Mouse (Mus musculus) myocyte (in vitro differentiated cells): ENCODE measurements around the gene Atp4b. TPM values are rescaled to one million over a fixed set of nuclear protein-coding genes. Genes with fewer than 3 reads are reported as not detected.

Source experiments
- H3K27me3 ChIP-seq: one replicate; pipeline ENCODE4 v1.6.1; 2011; ENCODE audit not compliant: control insufficient read depth, insufficient read depth, insufficient read length
- H3K36me3 ChIP-seq: one replicate; pipeline ENCODE4 v1.6.1; 2011; ENCODE audit not compliant: control insufficient read depth, insufficient read depth
- H3K4me2 ChIP-seq: one replicate; pipeline ENCODE4 v1.6.1; 2011; ENCODE audit warnings: low read depth, control low read depth
- H3K4me3 ChIP-seq: one replicate; pipeline ENCODE4 v1.5.1; 2011; ENCODE audit warnings: mild to moderate bottlenecking, control low read depth, moderate library complexity
- H3K79me2 ChIP-seq: one replicate; pipeline ENCODE4 v1.6.1; 2011; ENCODE audit not compliant: control insufficient read depth, insufficient read depth
- H3ac ChIP-seq: one replicate; pipeline ENCODE4 v1.6.1; 2011; ENCODE audit not compliant: control insufficient read depth, insufficient read length
- CEBPB ChIP-seq: IDR thresholded peaks from 2 replicates; pipeline ENCODE4 v1.6.1; 2011; ENCODE audit warnings: mild to moderate bottlenecking, moderate library complexity; ENCODE audit not compliant: poor library complexity, insufficient read depth, severe bottlenecking
- E2F4 ChIP-seq: IDR thresholded peaks from one replicate; pipeline ENCODE4 v1.6.1; 2011; ENCODE audit warnings: mild to moderate bottlenecking, control low read depth, moderate library complexity; ENCODE audit not compliant: insufficient read depth
- MAX ChIP-seq: IDR thresholded peaks from one replicate; pipeline ENCODE4 v1.6.1; 2011; ENCODE audit warnings: low read depth, mild to moderate bottlenecking, control low read depth
- MYOD1 ChIP-seq, 3 experiments: IDR thresholded peaks; one replicate each; pipeline ENCODE4 v1.6.1; 2011; ENCODE audit warnings: control low read depth in 2 of 3, low read depth in 2 of 3, mild to moderate bottlenecking in 2 of 3, moderate library complexity in 1 of 3; ENCODE audit not compliant: insufficient read length in 2 of 3, control insufficient read depth in 1 of 3
- MYOG ChIP-seq, 3 experiments: IDR thresholded peaks; one replicate each; pipeline ENCODE4 v1.6.1; 2011; ENCODE audit warnings: control low read depth in 2 of 3, low read depth in 2 of 3, mild to moderate bottlenecking in 2 of 3; ENCODE audit not compliant: insufficient read length in 2 of 3, control insufficient read depth in 1 of 3, insufficient read depth in 1 of 3
- POLR2A ChIP-seq: IDR thresholded peaks from one replicate; pipeline ENCODE4 v1.6.1; 2011; ENCODE audit warnings: low read depth, mild to moderate bottlenecking, control low read depth, moderate library complexity; ENCODE audit not compliant: insufficient read length
- POLR2AphosphoS2 ChIP-seq: IDR thresholded peaks from one replicate; pipeline ENCODE4 v1.6.1; 2011; ENCODE audit warnings: low read depth, control low read depth; ENCODE audit not compliant: insufficient read length
- REST ChIP-seq: IDR thresholded peaks from one replicate; pipeline ENCODE4 v1.6.1; 2011; ENCODE audit warnings: mild to moderate bottlenecking, control low read depth, moderate library complexity; ENCODE audit not compliant: insufficient read depth, insufficient read length
- SRF ChIP-seq: IDR thresholded peaks from one replicate; pipeline ENCODE4 v1.6.1; 2011; ENCODE audit warnings: low read depth; ENCODE audit not compliant: control insufficient read depth, insufficient read length
- TCF12 ChIP-seq: IDR thresholded peaks from one replicate; pipeline ENCODE4 v1.6.1; 2011; ENCODE audit warnings: mild to moderate bottlenecking, control low read depth; ENCODE audit not compliant: poor library complexity, insufficient read depth, severe bottlenecking
- TCF3 ChIP-seq: IDR thresholded peaks from one replicate; pipeline ENCODE4 v1.6.1; 2011; ENCODE audit warnings: low read depth, control low read depth; ENCODE audit not compliant: insufficient read length
- USF1 ChIP-seq: IDR thresholded peaks from one replicate; pipeline ENCODE4 v1.6.1; 2011; ENCODE audit warnings: low read depth, mild to moderate bottlenecking, control low read depth, moderate library complexity
- polyA plus RNA-seq: library from polyadenylated mRNA; unstranded; fragments of >200 nt; fragmentation: generic; extraction: Trizol; gene quantifications from one replicate; pipeline ENCODE4 v1.2.1, GENCODE M21; 2012; ENCODE audit warnings: missing spikeins

The Atp4b gene
- polyA plus RNA-seq, 1 experiment, result not detected

DNA sequence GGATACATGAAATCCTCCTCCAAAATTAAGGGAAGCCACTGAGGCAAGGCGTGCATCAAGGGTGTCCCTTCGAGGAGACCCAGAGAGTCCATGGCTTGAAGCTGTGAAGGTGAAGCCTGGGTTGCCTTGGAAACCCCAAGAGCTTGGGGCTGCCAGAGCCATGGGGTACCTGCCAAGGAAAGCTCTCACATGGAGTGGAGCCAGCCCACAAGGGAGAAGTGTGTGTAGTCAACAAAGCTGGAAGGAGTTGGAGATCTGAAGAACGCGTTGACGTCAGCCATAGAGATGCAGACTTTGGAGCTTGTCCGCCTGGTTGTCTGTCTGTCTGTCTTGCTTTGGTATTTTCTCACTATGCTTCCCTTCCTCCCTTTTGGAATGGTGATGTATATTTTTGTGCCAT, 24.3 kb upstream of the Atp4b start:
- H3K36me3 ChIP-seq, result no peaks in the 10 kb centered on the region
- H3ac ChIP-seq, result no peak overlapping the region
- no peaks in the 10 kb centered on the region for H3K79me2 ChIP-seq
- H3K27me3 ChIP-seq, result peaks cover 8% of the 10 kb centered on the region
- H3K4me3 ChIP-seq, result no peak overlapping the region
- TF ChIP-seq USF1 (no peak), POLR2A (no peak)
- H3K4me2 ChIP-seq, result no peak overlapping the region

DNA sequence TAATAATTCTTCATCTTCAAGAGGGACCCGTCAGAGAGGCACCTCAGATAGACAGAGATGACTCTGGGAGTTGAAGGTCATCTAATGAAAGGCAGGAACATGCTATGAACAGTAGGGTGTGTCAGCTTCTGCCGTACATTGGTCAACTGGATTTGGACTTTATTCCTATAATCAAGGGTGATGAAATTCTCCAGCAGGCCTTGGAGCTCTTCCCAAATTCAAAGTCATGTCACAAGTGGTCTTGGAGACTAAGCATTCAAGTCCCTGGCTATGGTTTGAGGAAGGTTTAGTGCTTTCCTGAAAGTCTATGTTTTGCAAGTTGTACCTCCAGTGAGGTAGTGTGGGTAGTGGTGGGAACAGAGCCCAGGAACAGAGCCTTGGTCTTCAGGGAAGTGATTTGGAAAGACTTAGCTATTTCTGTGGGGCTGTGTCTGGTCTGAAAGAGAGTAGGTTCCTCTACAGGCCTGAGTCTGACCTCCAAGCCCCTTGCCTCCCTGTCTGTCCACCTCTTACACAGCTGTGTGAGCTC, 22.6 kb upstream of the Atp4b start:
- no peaks in the 10 kb centered on the region for H3K79me2 ChIP-seq
- no peak overlapping the region for H3ac ChIP-seq
- no peak for TF ChIP-seq USF1
- no peak for TF ChIP-seq POLR2A
- no peak for TF ChIP-seq REST
- no peak for TF ChIP-seq TCF12
- TF ChIP-seq E2F4, result no peak
- no peak for TF ChIP-seq CEBPB
- no peak for TF ChIP-seq MYOG (IDR thresholded peaks at IDR 0.05; ENCODE audit: control insufficient read depth in 1 of 3, insufficient read depth in 1 of 3, insufficient read length in 2 of 3, low read depth in 2 of 3)
- TF ChIP-seq SRF, result no peak
- TF ChIP-seq TCF3, result no peak
- no peak for TF ChIP-seq MAX
- no peak overlapping the region for H3K4me2 ChIP-seq
- peaks cover 24% of the 10 kb centered on the region for H3K27me3 ChIP-seq
- H3K4me3 ChIP-seq, result no peak overlapping the region
- no peaks in the 10 kb centered on the region for H3K36me3 ChIP-seq

DNA sequence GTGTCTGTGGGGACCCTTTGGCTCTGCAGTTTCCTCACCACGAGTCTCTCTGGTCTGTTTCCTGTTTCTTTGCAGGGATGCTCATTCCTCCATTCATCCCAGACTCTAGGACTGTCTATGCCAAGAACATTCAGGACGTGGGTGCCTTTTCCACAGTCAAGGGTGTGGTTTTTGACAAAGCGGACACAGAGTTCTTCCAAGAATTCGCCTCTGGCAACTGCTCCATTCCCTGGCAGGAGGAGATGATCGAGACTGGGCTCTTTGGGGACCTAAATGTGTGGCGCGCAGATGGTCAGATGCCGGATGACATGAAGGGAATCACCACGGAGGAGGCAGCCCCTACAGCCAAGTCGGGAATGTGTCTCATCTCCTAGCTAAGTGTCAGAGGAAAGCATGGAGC, 19.3 kb upstream of the Atp4b start:
- H3K4me2 ChIP-seq, result no peak overlapping the region
- no peaks in the 10 kb centered on the region for H3K36me3 ChIP-seq
- no peak overlapping the region for H3ac ChIP-seq
- no peak for TF ChIP-seq MAX
- no peak for TF ChIP-seq POLR2AphosphoS2
- no peak for TF ChIP-seq TCF3
- no peak for TF ChIP-seq MYOG (IDR thresholded peaks at IDR 0.05; ENCODE audit: control insufficient read depth in 1 of 3, insufficient read depth in 1 of 3, insufficient read length in 2 of 3, low read depth in 2 of 3)
- no peak for TF ChIP-seq SRF
- no peak for TF ChIP-seq E2F4
- no peak for TF ChIP-seq USF1
- no peak for TF ChIP-seq CEBPB
- no peak for TF ChIP-seq TCF12
- TF ChIP-seq POLR2A, result no peak
- no peak for TF ChIP-seq MYOD1 (IDR thresholded peaks at IDR 0.05; ENCODE audit: control insufficient read depth in 1 of 3, insufficient read length in 2 of 3, low read depth in 2 of 3)
- TF ChIP-seq REST, result no peak
- H3K4me3 ChIP-seq, result no peak overlapping the region
- H3K27me3 ChIP-seq, result peaks cover 32% of the 10 kb centered on the region
- H3K79me2 ChIP-seq, result no peaks in the 10 kb centered on the region

DNA sequence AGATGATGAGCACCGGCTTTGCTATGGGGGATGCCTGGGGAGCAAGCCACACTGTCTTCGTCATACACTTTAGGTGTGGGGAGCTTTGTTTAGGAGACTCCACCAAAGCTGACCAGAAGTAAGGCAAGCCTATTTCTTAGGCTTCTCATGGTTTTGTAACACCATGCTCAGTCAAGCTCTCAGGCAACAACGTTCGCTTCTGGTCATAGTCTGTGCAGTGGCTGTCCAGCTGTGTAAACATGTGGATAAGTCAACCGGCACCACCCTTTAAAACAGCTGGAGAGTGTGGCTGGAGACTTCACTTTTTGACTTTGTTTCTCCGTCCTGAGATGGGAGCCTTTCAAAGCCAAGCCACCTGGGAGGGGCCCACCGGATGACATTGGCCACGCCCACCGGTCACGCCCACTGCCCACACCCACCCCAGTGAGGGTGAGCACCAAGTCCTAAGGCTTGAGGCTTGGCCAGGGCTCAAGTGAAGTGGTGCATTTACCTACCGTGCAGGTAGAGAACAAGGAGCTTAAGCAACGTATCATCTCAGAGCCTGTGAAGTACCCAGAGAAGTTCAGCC, 17.3 kb upstream of the Atp4b start:
- Histone ChIP-seq H3K4me3 (no peak overlapping the region), H3K79me2 (no peaks in the 10 kb centered on the region), H3K27me3 (peaks cover 39% of the 10 kb centered on the region), H3K4me2 (no peak overlapping the region), H3ac (no peak overlapping the region), H3K36me3 (no peaks in the 10 kb centered on the region)
- no peak for TF ChIP-seq CEBPB
- TF ChIP-seq SRF, result no peak
- TF ChIP-seq POLR2AphosphoS2, result no peak
- TF ChIP-seq MYOD1 (IDR thresholded peaks at IDR 0.05; ENCODE audit: control insufficient read depth in 1 of 3, insufficient read length in 2 of 3, low read depth in 2 of 3), result no peak
- TF ChIP-seq REST, result no peak
- TF ChIP-seq USF1, result no peak
- no peak for TF ChIP-seq TCF3
- TF ChIP-seq POLR2A, result no peak

DNA sequence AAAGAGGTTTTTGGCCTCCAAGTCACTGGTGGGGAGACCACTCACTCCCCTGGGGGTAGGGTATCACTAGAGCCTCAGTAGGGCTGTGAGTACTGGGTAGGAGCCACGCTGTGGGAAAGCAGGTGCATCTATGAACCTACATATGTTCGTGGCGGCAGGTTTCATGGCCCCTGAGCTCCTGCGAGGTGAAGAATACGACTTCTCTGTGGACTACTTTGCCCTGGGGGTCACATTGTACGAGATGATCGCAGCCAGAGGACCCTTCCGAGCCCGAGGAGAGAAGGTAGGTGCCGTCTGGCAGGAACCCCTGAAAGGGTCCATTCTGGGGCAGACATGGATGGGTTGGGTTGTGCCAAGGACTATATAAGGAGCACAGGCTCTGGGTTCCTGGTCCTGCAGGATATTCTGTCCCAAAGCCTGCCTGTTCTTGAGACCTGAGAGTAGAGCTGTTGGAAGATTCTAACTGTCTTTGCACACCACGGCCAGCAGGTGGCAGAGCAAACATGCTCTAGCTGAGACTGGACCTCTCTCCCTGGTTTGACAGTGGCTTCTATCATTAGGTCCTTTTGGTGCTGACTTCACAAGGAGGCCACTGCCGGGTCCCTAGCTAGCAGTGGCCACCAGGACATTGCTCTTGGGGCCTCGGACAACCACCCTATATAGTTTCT, 16.4 kb upstream of the Atp4b start:
- Histone ChIP-seq H3K27me3 (peaks cover 44% of the 10 kb centered on the region), H3K79me2 (no peaks in the 10 kb centered on the region), H3K36me3 (no peaks in the 10 kb centered on the region), H3K4me2 (no peak overlapping the region), H3K4me3 (no peak overlapping the region), H3ac (no peak overlapping the region)
- TF ChIP-seq E2F4, result no peak
